Mouse (Mus musculus): ENCODE measurements around the gene Nop53. TPM values are rescaled to one million over a fixed set of nuclear protein-coding genes. Genes with fewer than 3 reads are reported as not detected.

Nop53 gene
- total and polyA plus RNA-seq, 2 experiments from 2014 or later = 82.8 to 143 TPM

DNA sequence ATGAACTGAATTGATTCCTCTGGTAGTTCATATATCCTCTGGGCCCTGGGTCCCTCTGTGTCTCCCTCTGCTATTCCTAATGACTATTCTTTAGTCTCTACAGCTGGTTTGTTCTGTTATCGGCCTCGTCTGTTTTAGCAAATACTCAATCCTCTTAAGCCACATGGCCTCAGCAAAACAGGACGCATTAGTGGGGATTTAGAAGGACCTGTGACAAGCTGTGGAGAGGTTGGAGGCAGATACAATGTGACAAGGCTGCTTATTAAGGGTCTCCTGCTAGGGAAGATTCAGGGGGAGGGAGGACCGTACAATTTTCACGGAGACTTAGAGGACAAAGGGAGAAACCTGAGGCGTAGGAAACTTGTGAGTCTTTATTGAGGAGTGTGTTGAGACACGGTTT, 40.0 kb downstream of the Nop53 start:
- DNase-seq (ENCODE audit: low spot score) = no peak
- WGBS = 22% methylated on average over 7 of the region's 7 CpGs
- TF ChIP-seq CTCF (IDR thresholded peaks at IDR 0.05) = no peak

DNA sequence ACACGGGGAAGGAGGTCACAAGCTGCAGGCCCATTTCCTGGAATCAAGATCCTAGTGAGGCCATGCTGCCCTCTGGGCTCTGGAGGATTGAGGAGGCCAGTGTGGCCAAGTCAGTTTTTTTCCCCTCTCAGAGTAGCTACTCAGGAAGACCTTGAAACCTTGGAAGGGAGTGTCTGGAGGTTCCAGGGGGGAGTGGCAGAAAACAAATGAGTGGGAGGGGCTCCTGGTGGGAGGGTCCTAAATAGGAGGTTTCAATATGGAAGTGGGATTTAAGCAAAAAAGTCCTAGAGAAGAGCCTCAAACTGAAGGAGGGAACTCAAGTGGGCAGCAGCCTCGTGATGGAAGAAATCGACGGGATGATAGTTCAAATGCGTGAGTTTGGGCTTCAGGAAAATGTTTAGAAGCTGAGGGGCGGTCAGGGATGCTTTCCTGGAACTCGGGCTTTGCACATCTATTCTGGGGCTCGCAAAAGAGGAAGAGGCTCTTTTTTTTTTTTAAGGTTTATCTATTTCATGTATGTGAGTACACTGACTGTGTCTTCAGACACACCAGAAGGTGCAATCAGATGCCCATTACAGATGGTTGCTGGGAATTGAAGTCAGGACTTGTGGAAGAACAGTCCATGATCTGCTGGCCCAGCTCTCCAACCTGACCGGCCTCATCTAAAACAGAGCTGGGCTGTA, 44.4 kb downstream of the Nop53 start:
- Histone ChIP-seq H3K9me3 (ENCODE audit: low read length) (no peaks in the 10 kb centered on the region), H3K9ac (replicated peaks; ENCODE audit: low read length, poor library complexity, severe bottlenecking) (no peak overlapping the region), H3K36me3 (ENCODE audit: insufficient read depth, low read length) (no peaks in the 10 kb centered on the region), H3K27ac (ENCODE audit: low read depth, low read length) (no peak overlapping the region), H3K4me1 (ENCODE audit: insufficient read depth, low read length) (no peaks in the 10 kb centered on the region), H3K4me3 (ENCODE audit: low read depth, low read length) (no peak overlapping the region), H3K4me2 (ENCODE audit: low read depth, low read length, poor library complexity, severe bottlenecking) (no peak overlapping the region), H3K27me3 (ENCODE audit: insufficient read depth, low read length) (no peaks in the 10 kb centered on the region)
- ATAC-seq (ENCODE audit: low FRiP score) = no peak
- no peak for DNase-seq (ENCODE audit: low spot score)
- no peak for TF ChIP-seq CTCF (IDR thresholded peaks at IDR 0.05)
- 81% methylated on average over 9 of the region's 9 CpGs for WGBS

More for the DNA sequence above, 40.0 kb downstream of the Nop53 start:
- Histone ChIP-seq H3K36me3 (ENCODE audit: insufficient read depth, low read length) (no peaks in the 10 kb centered on the region), H3K27me3 (ENCODE audit: insufficient read depth, low read length) (no peaks in the 10 kb centered on the region), H3K4me1 (ENCODE audit: insufficient read depth, low read length) (no peaks in the 10 kb centered on the region), H3K27ac (ENCODE audit: low read depth, low read length) (no peak overlapping the region), H3K4me2 (ENCODE audit: low read depth, low read length, poor library complexity, severe bottlenecking) (no peak overlapping the region), H3K9ac (replicated peaks; ENCODE audit: low read length, poor library complexity, severe bottlenecking) (no peak overlapping the region), H3K9me3 (ENCODE audit: low read length) (no peaks in the 10 kb centered on the region), H3K4me3 (ENCODE audit: low read depth, low read length) (no peak overlapping the region)
- no peak for ATAC-seq (ENCODE audit: low FRiP score)

- Histone ChIP-seq H3K4me2 (ENCODE audit: low read depth, low read length, poor library complexity, severe bottlenecking) (no peak overlapping the region), H3K4me1 (ENCODE audit: insufficient read depth, low read length) (no peaks in the 10 kb centered on the region), H3K9ac (replicated peaks; ENCODE audit: low read length, poor library complexity, severe bottlenecking) (no peak overlapping the region), H3K27ac (ENCODE audit: low read depth, low read length) (no peak overlapping the region), H3K4me3 (ENCODE audit: low read depth, low read length) (no peak overlapping the region), H3K36me3 (ENCODE audit: insufficient read depth, low read length) (no peaks in the 10 kb centered on the region), H3K27me3 (ENCODE audit: insufficient read depth, low read length) (no peaks in the 10 kb centered on the region), H3K9me3 (ENCODE audit: low read length) (no peaks in the 10 kb centered on the region)
- TF ChIP-seq CTCF (IDR thresholded peaks at IDR 0.05) = no peak
- WGBS = 90% methylated on average over 1 of the region's 1 CpGs
- ATAC-seq (ENCODE audit: low FRiP score) = no peak
- DNase-seq (ENCODE audit: low spot score) = no peak
Measured at GRCm38 (mm10) chr7:15894251-15894650, 51.6 kb downstream of the Nop53 start.

Other genes with a start within 250 kb of the Nop53 start
- gene Obox5, start 195.9 kb downstream of the Nop53 start, total RNA-seq (2014; rRNA removed) = not detected in 2 replicates
- gene Obox5, start 195.9 kb downstream of the Nop53 start, polyA plus RNA-seq (2015; fragmentation: Nextera tagmentation; extraction: Ambion mirVana) = not detected in 2 replicates
- gene Obox6, start 106.4 kb downstream of the Nop53 start, total RNA-seq (2014; rRNA removed) = not detected in 2 replicates
- gene Obox6, start 106.4 kb downstream of the Nop53 start, polyA plus RNA-seq (2015; fragmentation: Nextera tagmentation; extraction: Ambion mirVana) = not detected in 2 replicates
- gene Crx, start 66.1 kb downstream of the Nop53 start, total RNA-seq (2014; rRNA removed) = 0.24 TPM in 1 of 2 replicates, not detected in the other
- gene Crx, start 66.1 kb downstream of the Nop53 start, polyA plus RNA-seq (2015; fragmentation: Nextera tagmentation; extraction: Ambion mirVana) = 0.22 TPM in 1 of 2 replicates, not detected in the other
- gene Crxos, start 63.5 kb downstream of the Nop53 start, total RNA-seq (2014; rRNA removed) = not detected in 2 replicates
- not detected in 2 replicates for gene Crxos, start 63.5 kb downstream of the Nop53 start, polyA plus RNA-seq (2015; fragmentation: Nextera tagmentation; extraction: Ambion mirVana)
- 718 and 730 TPM in 2 replicates for gene Selenow, start 23.7 kb downstream of the Nop53 start, total RNA-seq (2014; rRNA removed)
- 2,106 and 2,315 TPM in 2 replicates for gene Selenow, start 23.7 kb downstream of the Nop53 start, polyA plus RNA-seq (2015; fragmentation: Nextera tagmentation; extraction: Ambion mirVana)
- gene Ehd2, start 21.5 kb upstream of the Nop53 start, total RNA-seq (2014; rRNA removed) = 5.6 and 5.9 TPM in 2 replicates
- gene Ehd2, start 21.5 kb upstream of the Nop53 start, polyA plus RNA-seq (2015; fragmentation: Nextera tagmentation; extraction: Ambion mirVana) = 3.9 and 4.3 TPM in 2 replicates
- 6.3 and 7.0 TPM in 2 replicates for gene Bicra, start 101.8 kb upstream of the Nop53 start, total RNA-seq (2014; rRNA removed)
- gene Bicra, start 101.8 kb upstream of the Nop53 start, polyA plus RNA-seq (2015; fragmentation: Nextera tagmentation; extraction: Ambion mirVana) = 3.1 and 4.1 TPM in 2 replicates
- 0.14 and 0.33 TPM in 2 replicates for gene Zfp541, start 115.7 kb upstream of the Nop53 start, total RNA-seq (2014; rRNA removed)
- gene Zfp541, start 115.7 kb upstream of the Nop53 start, polyA plus RNA-seq (2015; fragmentation: Nextera tagmentation; extraction: Ambion mirVana) = 0.15 TPM in 2 replicates
- 375 and 403 TPM in 2 replicates for gene Napa, start 152.4 kb upstream of the Nop53 start, total RNA-seq (2014; rRNA removed)
- 236 and 258 TPM in 2 replicates for gene Napa, start 152.4 kb upstream of the Nop53 start, polyA plus RNA-seq (2015; fragmentation: Nextera tagmentation; extraction: Ambion mirVana)
- 42.5 and 44.1 TPM in 2 replicates for gene Kptn, start 173.8 kb upstream of the Nop53 start, total RNA-seq (2014; rRNA removed)
- 35.9 and 36.7 TPM in 2 replicates for gene Kptn, start 173.8 kb upstream of the Nop53 start, polyA plus RNA-seq (2015; fragmentation: Nextera tagmentation; extraction: Ambion mirVana)
- 64.2 and 76.0 TPM in 2 replicates for gene Slc8a2, start 183.8 kb upstream of the Nop53 start, total RNA-seq (2014; rRNA removed)
- 0.96 and 1.1 TPM in 2 replicates for gene Slc8a2, start 183.8 kb upstream of the Nop53 start, polyA plus RNA-seq (2015; fragmentation: Nextera tagmentation; extraction: Ambion mirVana)
- gene Meis3, start 229.0 kb upstream of the Nop53 start, total RNA-seq (2014; rRNA removed) = 93.8 and 111 TPM in 2 replicates
- gene Meis3, start 229.0 kb upstream of the Nop53 start, polyA plus RNA-seq (2015; fragmentation: Nextera tagmentation; extraction: Ambion mirVana) = 106 TPM in 2 replicates